Mouse (Mus musculus) spleen, adult 2 months (tissue): ENCODE measurements around the gene Hmg20a.

Experiments
- CTCF ChIP-seq: fragments of 200-500 bp; IDR thresholded peaks from 2 replicates; pipeline ENCODE4 v1.5.1; 2011; ENCODE audit warnings: mild to moderate bottlenecking, inconsistent platforms; ENCODE audit not compliant: insufficient read depth, insufficient read length, insufficient replicate concordance; ENCODE audit errors: extremely low read depth
- POLR2A ChIP-seq: fragments of 200-500 bp; IDR thresholded peaks from 2 replicates; pipeline ENCODE4 v1.6.1; 2011; ENCODE audit warnings: low read depth, low read length, inconsistent platforms

DNA sequence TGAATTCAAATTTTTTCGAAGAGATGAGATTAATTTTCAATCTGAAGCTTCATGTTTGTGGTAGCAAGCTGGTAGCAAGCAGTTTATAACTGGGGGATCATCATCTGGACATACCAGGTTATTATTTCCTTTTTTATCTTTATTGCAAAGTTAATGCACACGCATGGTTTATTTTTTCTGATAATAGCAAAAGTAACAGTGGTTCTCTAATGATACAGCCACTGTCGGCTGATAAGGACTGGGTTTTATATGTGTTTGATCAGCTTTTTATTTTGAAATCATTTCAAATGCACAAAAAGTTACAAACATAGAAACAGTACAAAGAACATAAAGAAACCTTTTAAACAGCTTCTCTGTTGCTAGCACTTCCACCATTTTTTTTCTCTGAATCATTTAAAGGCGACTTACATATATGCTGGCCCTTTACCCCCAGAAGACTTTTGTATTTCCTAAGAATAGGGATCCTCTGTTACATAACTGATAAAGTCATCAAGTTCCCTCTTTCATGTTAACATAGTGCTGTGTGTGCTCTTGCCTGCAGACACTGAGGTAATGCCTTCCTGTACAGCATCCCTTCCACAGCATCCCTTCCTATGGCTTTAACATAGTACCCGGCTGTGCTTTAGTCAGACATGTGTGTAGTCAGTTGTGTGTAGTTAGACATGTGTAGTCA lies 60.7 kb downstream of the Hmg20a start:
- TF ChIP-seq POLR2A (no peak), CTCF (no peak)
